Mouse (Mus musculus) layer of hippocampus, adult 9-10 months (tissue): Measurements from ENCODE around the gene Mypn.

Experiments used
- DNase-seq: peaks from one replicate; pipeline ENCODE4 v3.0.0; 2022; ENCODE audit warnings: low spot score

Mypn gene

GRCm38 (mm10) chr10:63154726-63155125 lies 49.0 kb downstream of the Mypn start:
- DNase-seq = no peak

GRCm38 (mm10) chr10:63154226-63154625 lies 49.5 kb downstream of the Mypn start:
- DNase-seq = no peak

GRCm38 (mm10) chr10:63153563-63153962 lies 50.2 kb downstream of the Mypn start:
- peak; percentile 67 for DNase-seq

- no peak for DNase-seq
These were observed 51.4 kb downstream of the Mypn start for GRCm38 (mm10) chr10:63152358-63152757.

GRCm38 (mm10) chr10:63142660-63143059 lies 61.1 kb downstream of the Mypn start:
- no peak for DNase-seq

- DNase-seq = no peak
These were observed 67.3 kb downstream of the Mypn start for GRCm38 (mm10) chr10:63136436-63136835.

GRCm38 (mm10) chr10:63135680-63136079 lies 68.1 kb downstream of the Mypn start:
- no peak for DNase-seq

- DNase-seq = no peak
These were observed 70.4 kb downstream of the Mypn start for GRCm38 (mm10) chr10:63133326-63133725.

GRCm38 (mm10) chr10:63132356-63132755 lies 71.4 kb downstream of the Mypn start:
- DNase-seq = no peak

- DNase-seq = no peak
These were observed 73.3 kb downstream of the Mypn start for GRCm38 (mm10) chr10:63130500-63130899.

GRCm38 (mm10) chr10:63128256-63128655 lies 75.5 kb downstream of the Mypn start:
- no peak for DNase-seq

- DNase-seq = no peak
These were observed 76.6 kb downstream of the Mypn start for GRCm38 (mm10) chr10:63127156-63127555.

GRCm38 (mm10) chr10:63126116-63126515 lies 77.6 kb downstream of the Mypn start:
- DNase-seq = no peak

GRCm38 (mm10) chr10:63125343-63125742 lies 78.4 kb downstream of the Mypn start:
- no peak for DNase-seq

GRCm38 (mm10) chr10:63124016-63124415 lies 79.7 kb downstream of the Mypn start:
- DNase-seq = no peak

- no peak for DNase-seq
These were observed 80.6 kb downstream of the Mypn start for GRCm38 (mm10) chr10:63123141-63123540.

- DNase-seq = no peak
These were observed 81.2 kb downstream of the Mypn start for GRCm38 (mm10) chr10:63122516-63122915.

- no peak for DNase-seq
These were observed 81.8 kb downstream of the Mypn start for GRCm38 (mm10) chr10:63121961-63122360.

- DNase-seq = no peak
These were observed 83.8 kb downstream of the Mypn start for GRCm38 (mm10) chr10:63119916-63120315.

GRCm38 (mm10) chr10:63117583-63117982 lies 86.2 kb downstream of the Mypn start:
- DNase-seq = no peak

- no peak for DNase-seq
These were observed 87.4 kb downstream of the Mypn start for GRCm38 (mm10) chr10:63116376-63116775.

GRCm38 (mm10) chr10:63115881-63116280 lies 87.9 kb downstream of the Mypn start:
- no peak for DNase-seq

GRCm38 (mm10) chr10:63113716-63114360 lies 89.9 kb downstream of the Mypn start:
- no peak for DNase-seq

GRCm38 (mm10) chr10:63113027-63113604 lies 90.6 kb downstream of the Mypn start:
- no peak for DNase-seq
